Mouse (Mus musculus) megakaryocyte-erythroid progenitor cell, adult 5-6 weeks (primary cell): ENCODE results near the gene Serp2. TPM values are rescaled to one million over a fixed set of nuclear protein-coding genes. Genes with fewer than 3 reads are reported as not detected.
A peak's percentile ranks its signal among the peaks of the same experiment; 100 is the strongest.

Experiments used
- ATAC-seq: replicated peaks from 2 replicates; pipeline ENCODE4 v1.8.0; 2016; ENCODE audit warnings: mild to moderate bottlenecking, inconsistent platforms; ENCODE audit not compliant: severe bottlenecking, poor library complexity, low FRiP score, low TSS enrichment
- total RNA-seq, 2 experiments: library from RNA; stranded (forward) in 1 of 2; stranded (reverse) in 1 of 2; fragments of 200-1000, 215-1000 nt in 1 of 2; fragments of >200 nt in 1 of 2; fragmentation: Nextera tagmentation in 1 of 2; gene quantifications; 2 replicates each; pipeline ENCODE4 v1.2.3; 2014 to 2017

Serp2 gene
- 2.6 TPM in 1 of 2 replicates, not detected in the other for total RNA-seq (2014; fragmentation: Nextera tagmentation)
- not detected in 2 replicates for total RNA-seq (2017)

- peak; percentile 12; the same call in 1 of the 2 replicates for ATAC-seq
Measured at GRCm38 (mm10) chr14:76556852-76557208, at the start of gene Serp2. Serp2 (minus strand) TSS chr14:76556889.

- no peak for ATAC-seq
Measured at GRCm38 (mm10) chr14:76605931-76606534, 49.3 kb upstream of the Serp2 start.

GRCm38 (mm10) chr14:76604012-76604411, 47.3 kb upstream of the Serp2 start:
- no peak for ATAC-seq

- ATAC-seq = no peak
Measured at GRCm38 (mm10) chr14:76601654-76602053, 45.0 kb upstream of the Serp2 start.

GRCm38 (mm10) chr14:76600391-76600790, 43.7 kb upstream of the Serp2 start:
- no peak for ATAC-seq

DNA sequence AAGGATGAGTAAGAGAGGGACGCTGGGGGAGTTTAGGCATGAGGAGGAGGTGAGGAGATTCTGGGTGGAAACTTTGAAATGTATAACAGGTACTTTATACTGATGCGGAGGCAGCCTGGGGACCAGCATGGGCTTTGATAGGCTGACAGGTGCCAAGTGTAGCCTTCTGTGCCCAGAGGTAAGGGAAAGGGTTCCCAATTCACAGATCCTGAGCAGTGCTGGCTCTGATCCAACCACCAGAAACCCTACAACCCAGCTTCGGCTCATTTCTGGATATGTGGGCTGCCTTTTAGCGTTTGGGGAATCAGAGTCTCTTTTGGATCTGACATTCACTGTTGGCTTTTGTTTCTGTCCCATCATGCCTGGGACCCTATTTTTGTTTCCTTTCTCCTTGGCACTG, 43.0 kb upstream of the Serp2 start:
- ATAC-seq = no peak

GRCm38 (mm10) chr14:76598518-76599216, 42.0 kb upstream of the Serp2 start:
- ATAC-seq = peak; percentile 78

GRCm38 (mm10) chr14:76597751-76598150, 41.1 kb upstream of the Serp2 start:
- no peak for ATAC-seq

DNA sequence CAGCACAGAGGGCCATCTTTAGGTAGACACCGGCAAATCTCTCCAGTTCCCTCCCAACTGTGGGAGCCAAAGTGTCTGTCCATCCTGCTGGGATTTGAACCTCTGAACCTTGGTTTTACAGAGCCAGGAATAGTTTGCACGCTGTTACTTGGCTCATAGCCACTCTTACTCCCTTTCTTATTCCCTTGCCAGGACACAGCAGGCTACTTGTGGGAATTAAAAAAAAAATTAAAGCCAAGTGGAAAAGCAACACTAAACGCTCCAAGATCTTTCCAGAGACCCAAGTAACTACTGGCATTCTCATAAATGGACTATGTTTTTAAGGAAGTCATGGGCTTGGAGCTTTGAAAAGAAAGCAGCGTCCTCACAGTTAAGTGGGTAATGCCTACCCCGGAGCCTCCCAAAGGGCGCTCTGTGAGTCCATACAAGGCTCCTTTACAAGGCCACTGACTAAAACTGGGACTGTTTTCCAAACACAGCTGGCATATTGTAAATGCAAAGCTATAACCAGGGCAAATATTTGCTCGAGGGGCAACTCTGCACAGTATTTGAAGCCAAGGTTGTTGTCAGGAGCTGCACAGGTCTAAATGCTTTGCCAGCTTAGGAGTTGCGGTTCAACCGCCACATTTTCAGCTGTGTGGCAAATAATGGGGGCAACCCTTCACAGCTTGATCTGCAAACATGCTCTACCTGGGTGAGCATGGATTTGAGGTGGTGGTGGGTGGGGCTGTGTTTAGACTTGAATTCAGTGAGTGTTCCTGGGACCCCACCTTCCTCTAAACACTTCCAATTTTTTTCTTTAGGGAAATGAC, 38.6 kb upstream of the Serp2 start:
- ATAC-seq = no peak

GRCm38 (mm10) chr14:76594351-76594885, 37.7 kb upstream of the Serp2 start:
- ATAC-seq = no peak

- no peak for ATAC-seq
Measured at GRCm38 (mm10) chr14:76593630-76594193, 37.0 kb upstream of the Serp2 start.

DNA sequence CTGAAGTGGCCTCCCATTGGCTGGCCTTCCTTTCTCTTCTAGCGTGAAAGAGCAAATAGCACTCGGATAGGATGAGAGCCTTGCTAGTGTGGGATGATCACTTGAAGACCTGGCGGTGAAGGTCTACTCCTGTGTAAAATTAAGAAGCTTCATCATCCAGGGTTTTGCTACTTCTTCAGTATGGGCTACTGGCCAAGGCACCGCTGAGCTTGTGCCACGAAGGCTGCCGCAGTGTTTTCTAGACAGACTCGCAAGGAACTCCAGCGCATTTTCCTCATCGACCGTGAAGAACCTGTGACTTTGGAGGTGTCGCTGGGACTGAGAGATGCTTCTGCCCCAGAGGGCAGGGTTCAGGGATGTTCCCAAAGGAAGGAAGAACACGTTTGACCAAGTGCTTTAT, 36.0 kb upstream of the Serp2 start:
- no peak for ATAC-seq

- ATAC-seq = peak; percentile 67
Measured at GRCm38 (mm10) chr14:76592090-76592489, 35.4 kb upstream of the Serp2 start.

DNA sequence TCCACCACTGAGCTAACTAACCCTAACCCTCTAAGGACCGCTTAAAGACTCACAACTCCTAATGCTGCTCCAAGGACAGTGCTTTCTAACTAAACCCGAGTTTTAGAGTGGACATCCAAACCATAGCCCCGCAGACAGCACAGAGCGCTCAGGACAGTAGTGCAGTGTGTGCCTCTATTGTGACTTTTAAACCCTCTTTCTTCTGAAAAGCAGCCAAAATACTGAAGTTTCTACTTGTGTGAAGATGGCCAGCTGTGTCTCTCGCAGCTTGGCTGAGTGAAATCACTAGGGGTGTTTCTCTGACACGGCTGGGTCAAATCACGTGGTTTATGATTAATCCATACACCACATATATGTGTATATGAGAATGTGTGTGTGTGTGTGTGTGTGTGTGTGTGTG, 33.4 kb upstream of the Serp2 start:
- ATAC-seq = no peak

DNA sequence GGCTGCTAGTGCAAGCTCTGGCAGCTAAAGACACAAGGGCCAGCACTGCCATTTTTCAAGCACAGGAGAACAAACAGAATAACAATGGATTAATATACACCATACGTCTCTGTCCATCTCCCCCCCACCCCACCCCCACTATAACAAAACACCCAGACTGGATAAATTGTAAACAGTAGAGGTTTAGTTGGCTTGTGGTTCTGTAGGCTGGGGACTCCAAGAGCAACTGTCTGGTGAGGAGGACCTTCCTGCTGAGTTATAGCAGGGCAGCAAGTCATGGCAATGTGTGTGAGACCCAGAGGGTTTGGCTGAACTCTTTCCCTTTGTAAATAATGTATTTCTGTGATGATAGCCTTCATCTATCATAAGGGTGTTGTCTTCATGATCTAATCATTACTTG, 33.0 kb upstream of the Serp2 start:
- no peak for ATAC-seq

- ATAC-seq = no peak
Measured at GRCm38 (mm10) chr14:76585831-76586405, 29.2 kb upstream of the Serp2 start.

DNA sequence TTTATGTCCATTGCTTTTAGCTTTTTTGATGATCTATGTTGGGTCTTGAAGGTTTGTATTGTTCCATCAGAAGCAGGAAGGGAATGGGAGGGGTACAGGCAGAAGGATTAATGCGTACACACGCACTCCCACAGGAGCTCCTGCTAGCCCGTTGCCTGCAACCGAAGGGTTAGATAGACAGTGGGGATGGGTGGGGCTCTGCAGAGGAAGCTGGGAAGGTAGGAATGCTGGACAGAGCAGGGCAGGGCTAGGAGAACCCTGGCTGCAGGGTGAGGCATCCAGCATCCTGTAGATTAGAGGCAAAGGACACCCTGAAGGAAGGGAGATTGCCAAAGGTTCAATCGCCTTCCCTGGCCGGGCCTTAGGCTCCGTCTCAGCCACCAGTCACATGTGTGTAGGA, 27.3 kb upstream of the Serp2 start:
- ATAC-seq = 0 out of 2 replicates have a peak, but pooled peaks have one; percentile 46

DNA sequence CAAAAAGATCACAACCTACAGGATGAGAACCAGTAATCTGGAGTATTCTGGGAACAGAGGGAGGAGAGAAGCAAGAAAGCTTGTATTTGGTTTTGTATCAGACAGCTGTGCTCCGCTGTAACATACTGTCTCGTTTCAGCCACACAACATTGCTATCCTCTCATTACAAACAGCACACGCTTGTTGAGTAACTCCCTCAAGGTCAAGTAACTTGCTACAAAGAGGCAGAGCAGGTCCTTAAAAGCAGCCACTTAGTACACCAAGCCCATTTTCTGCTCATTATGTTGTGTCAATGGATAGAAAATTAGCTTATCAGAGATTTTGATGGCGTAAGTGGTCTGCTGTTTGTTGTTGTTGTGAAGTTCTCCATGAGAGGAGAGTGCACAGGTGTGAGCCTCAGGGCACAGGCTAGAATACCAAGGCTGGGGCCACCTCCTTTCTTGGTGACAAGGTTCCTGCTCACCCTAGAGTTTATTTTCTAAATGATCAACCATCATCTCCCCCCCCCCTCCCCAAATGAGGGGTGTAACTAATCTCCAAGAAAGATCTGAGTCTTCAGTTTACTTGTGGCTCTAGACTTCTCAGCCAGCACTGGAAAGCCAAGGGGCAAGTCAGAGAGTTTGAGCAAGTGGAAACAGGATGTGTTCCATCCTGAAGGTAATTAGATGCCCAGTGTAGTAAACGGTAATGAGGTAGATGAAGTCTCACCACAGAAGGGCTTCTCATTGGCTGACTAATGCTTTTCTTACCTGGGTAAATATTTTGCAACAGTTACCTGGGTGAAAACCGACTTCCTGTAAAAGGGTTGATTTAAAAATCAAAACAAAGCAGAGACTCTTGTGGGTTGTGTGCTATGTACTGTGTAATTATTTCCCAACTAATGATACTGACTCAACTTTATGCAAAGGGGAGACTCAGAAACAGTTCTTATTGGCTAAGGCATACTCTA, 25.6 kb upstream of the Serp2 start:
- ATAC-seq = no peak
